Mouse (Mus musculus): ENCODE data around the gene Phldb2.

Phldb2 gene

DNA sequence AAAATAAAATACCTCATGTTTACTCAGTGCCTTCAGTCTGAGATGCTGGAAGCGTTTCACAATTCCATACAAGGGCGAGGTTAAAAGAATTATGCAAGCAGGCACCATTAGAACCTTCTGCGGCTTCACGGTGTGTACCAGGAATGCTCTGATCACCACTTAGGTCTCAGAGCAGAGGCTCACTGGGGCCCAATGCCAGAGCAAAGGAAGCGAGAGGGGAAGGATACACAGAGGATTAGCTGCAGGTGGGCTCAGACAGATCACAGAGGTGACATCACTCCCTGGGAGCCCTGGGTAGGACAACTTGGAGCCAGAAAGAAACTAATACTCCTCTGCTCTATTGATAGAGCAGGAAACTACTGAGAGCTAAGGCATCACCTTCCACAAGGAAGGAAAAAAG lies 162.1 kb downstream of the Phldb2 start:
- DNase-seq (ENCODE audit: low spot score) = no peak

DNA sequence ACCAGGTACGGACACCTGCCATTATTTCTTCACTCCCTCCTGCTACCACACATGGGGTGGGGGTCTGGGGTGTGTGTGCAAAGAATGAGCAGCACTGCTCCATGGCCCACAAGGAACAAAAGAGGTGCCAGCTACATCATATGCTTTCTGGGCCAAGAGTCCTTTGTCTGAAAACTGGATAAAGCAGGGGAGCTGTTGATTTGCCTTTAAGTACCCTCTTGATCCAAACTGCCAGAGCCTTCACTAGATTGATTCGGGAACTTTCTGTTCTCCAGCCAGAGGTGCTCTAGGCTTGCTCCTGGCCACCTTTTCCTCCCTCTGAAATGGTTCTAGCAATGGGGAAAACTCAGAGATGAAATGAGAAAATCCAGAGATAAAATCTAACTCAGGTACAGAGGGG lies 164.1 kb downstream of the Phldb2 start:
- DNase-seq (ENCODE audit: low spot score) = no peak

DNA sequence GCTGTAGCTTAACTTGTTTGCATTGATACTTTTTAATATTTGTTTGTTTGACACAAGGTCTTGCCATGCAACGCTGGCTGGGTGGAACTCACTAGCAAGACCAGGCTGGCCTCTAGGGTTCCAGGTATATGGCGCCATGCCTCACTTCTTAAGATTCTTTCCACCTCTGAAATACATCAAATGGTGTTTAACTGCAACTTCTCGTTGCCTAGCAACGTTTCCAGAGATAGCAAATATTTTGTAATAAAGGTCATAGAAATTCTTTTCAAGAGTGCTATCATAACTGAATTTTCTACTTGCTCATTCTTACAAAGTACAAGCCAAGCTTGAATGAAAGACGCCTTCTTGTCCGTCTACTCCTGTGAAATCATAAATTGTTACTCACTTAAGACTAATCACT lies 165.7 kb downstream of the Phldb2 start:
- no peak for DNase-seq (ENCODE audit: low spot score)

DNA sequence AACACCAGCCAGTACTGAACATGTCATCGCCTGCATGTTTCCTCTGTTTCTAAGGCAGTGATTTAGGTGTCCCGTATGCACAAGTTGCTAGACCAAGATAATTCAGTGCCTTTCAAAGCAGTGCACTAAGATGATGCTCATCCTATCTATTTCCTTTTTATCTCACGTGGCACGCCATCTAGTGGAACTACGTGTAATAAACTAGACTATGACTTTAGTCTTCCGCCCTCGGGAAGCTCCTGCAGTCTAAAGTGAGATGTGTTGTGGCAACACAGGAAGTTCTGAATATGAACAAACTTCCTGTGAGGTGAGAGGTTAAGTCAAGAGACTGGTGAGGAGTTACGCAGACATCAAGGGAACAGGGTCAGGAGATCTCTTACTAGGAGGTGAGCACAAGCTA lies 166.8 kb downstream of the Phldb2 start:
- peak; percentile 14 for DNase-seq (ENCODE audit: low spot score)

GRCm38 (mm10) chr16:45780001-45780400 lies 173.4 kb downstream of the Phldb2 start:
- no peak for DNase-seq (ENCODE audit: low spot score)

GRCm38 (mm10) chr16:45774813-45775212 lies 178.6 kb downstream of the Phldb2 start:
- DNase-seq (ENCODE audit: low spot score) = no peak

- no peak for DNase-seq (ENCODE audit: low spot score)
Observed at GRCm38 (mm10) chr16:45770914-45771313, 182.5 kb downstream of the Phldb2 start.

DNA sequence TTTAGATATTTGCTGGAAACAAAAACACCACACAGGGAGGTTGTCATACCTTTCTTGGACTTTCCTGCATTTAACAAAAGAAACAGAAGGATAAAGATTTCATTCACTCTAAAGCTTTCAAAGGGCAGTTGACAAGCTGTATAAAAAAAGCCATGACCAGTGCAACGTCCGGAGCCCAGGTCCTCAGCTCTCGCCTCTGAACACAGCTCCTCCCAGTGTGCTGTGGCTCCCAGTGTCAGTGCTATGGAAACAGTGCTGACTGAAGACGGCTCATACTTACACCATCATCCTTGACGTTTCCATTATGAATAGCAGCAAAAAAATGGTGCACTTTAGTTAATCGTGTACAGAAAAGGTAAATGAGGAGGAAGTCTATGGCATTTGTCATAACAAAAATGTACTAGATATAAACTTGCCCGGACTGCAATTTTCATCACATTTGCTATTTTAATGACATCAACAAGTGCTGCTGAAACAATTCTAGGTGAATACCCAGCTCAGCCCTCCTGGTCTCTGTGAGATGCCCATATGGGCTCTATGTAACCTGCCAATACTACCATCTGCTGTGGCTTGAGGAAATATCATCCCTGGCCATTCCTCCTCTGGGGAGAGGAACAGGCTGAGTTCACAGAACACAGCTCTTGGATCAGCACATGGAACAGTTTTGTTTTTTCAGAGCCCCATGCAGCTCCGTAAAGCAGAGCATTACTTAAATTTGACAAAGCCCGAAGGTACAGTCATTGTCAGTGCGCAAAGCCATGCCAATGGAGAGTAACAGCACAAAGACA lies 185.4 kb downstream of the Phldb2 start:
- no peak for DNase-seq (ENCODE audit: low spot score)

DNA sequence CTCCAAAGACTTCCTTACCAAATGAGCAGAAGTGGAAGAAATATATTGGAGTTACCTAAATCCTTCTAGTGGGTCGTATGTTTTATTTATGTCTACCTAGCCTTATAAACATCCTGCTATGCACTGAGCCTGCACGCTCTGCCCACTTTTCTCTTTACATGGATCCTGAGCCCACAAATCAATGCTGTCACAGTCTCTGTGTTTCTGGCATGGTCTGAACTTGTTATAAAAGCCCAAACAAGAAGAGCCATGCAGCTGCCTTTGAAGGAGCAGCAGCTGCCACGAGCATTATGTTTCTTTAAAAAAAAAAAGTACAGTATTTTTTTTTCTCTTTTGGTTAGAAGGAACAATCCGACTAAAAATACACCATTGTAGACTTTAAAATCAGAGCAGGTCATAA lies 186.0 kb downstream of the Phldb2 start:
- no peak for DNase-seq (ENCODE audit: low spot score)

- no peak for DNase-seq (ENCODE audit: low spot score)
Observed at GRCm38 (mm10) chr16:45765801-45766494, 187.4 kb downstream of the Phldb2 start.

DNA sequence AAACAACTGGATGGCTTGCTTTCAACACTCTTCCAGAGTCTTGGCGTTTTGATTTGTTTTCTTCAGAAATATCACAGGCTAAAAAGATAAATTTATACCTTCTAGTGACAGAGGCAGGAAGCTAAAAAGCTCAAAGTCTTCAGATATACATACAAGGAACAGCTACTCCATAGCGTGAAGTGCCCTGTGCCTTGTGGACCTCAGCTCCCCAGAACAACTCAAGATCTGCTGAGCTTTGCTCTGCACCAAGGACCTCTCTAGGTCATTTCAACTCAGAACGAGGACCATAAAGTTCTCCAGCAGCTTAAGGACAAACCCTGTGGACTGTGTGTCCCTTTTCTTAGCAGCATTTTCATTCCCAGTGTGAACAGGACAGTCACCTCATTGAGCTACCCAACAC lies 188.3 kb downstream of the Phldb2 start:
- DNase-seq (ENCODE audit: low spot score) = no peak

- no peak for DNase-seq (ENCODE audit: low spot score)
Observed at GRCm38 (mm10) chr16:45762859-45763505, 190.4 kb downstream of the Phldb2 start.

- DNase-seq (ENCODE audit: low spot score) = no peak
Observed at GRCm38 (mm10) chr16:45761425-45761824, 192.0 kb downstream of the Phldb2 start.

DNA sequence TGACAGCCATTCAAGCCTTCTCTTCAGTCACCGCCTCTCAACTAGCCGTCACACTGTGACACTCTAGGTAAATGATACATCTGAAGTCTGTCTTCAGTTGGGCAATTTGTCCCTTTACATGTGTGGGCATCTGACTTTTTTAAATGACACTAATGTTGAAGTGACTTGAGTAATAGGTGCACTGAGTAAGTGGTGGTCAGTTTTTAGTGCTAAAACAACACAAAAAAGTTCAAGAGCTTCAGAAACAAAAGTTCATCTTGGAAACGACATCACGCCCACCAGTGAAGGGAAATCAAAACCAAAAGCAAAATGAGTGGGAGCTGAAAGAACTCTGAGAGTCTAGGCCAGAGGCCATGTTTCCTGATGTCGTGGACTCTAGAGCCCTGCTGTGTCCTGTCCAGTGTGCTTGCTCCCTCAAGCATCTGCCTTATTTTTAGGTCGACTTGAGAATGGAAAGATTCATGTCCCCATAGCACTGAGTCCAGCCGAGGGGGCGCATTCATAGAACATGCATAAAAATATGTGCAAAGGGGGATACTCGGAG lies 194.6 kb downstream of the Phldb2 start:
- DNase-seq (ENCODE audit: low spot score) = no peak

- DNase-seq (ENCODE audit: low spot score) = no peak
Observed at GRCm38 (mm10) chr16:45757421-45758078, 195.8 kb downstream of the Phldb2 start.

DNA sequence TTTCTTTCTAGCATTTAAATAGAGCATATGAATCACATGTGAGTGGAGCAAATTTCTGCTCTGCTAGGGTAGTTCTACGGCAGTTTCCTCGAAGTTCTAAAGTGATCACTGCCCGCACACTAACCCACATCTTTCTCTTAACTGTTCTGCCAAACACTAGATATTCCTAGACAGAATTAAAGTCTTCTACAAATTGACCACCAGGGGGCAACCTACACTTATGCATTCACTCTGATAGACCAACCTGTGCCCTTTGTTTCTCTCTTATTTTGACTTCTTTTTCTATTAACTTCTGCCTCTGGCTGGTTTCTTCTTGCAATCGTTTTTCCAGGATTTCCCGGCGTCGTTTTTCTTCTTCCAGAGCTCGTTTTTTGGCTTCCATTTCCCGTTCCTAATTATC lies 196.5 kb downstream of the Phldb2 start:
- no peak for DNase-seq (ENCODE audit: low spot score)

DNA sequence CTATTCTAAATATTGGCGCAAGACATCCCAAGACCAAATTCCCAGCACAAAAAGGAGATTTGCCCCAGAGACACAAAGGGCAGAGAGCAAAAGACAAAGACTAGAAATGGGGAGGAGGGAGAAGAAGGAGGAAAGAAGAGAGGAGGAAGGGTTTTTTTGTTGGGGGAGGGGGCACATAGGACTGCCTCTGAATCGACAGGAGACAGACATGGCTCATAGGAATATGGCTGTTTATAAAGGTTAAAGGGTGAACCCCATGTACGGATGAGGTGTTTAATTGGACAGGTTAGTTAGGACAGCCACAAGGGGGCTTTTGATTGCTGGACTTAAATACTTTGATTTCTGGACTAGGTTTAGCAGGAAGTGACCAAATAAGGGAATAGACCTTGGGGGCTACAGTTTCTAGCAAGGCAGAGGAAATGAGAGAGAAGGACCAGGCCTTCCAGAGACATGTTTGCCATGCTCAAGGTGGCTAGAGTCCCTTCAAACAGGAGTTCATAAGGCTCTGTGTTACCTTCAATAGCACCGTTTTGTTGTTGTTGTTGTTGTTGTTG lies 209.7 kb downstream of the Phldb2 start:
- no peak for DNase-seq (ENCODE audit: low spot score)

GRCm38 (mm10) chr16:45742615-45743476 lies 210.6 kb downstream of the Phldb2 start, which contains the start of gene Abhd10:
Abhd10 (minus strand) TSS chr16:45742955.
- peak; percentile 98 for DNase-seq (ENCODE audit: low spot score)

GRCm38 (mm10) chr16:45737880-45738279 lies 215.5 kb downstream of the Phldb2 start:
- DNase-seq (ENCODE audit: low spot score) = no peak

DNA sequence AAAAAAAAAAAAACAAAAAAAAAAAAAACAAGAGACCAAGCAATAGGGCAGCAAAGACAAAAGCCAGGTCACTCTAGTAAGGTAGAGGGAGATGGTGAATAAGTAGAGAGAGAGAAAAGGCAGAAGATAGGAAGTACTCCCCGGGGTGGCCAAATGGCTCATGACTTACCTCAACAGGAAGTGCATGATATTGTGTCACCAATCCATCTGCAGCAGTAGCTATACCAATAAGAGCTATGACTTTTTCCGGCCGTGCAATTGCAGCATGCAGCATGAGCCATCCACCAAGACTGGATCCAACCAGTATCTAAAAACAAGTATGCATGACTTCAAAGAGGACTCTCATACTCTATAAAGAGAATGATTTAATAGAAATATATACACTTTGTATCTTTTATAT lies 216.7 kb downstream of the Phldb2 start:
- no peak for DNase-seq (ENCODE audit: low spot score)

DNA sequence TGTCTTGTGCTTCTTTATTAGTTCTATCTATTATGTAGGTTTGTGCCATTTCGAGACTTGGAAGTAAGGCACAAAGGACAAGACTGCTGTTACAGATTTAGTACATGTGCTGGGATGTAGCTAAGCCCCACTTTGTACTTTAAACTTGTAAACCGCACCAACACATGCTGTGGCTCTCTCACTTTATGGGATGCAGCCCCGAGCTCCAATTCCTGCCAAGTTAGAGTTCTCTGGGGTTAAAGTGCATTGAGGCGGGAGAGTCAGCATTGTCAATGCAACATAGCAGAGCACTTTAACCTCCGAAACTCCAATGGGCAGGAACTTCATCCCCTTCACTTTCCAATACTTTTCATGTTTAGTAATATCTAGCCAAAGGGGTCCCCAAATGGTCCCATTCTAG lies 224.2 kb downstream of the Phldb2 start:
- peak; percentile 47 for DNase-seq (ENCODE audit: low spot score)
